Mouse (Mus musculus): ENCODE results near the gene Rmdn3. TPM values are rescaled to one million over a fixed set of nuclear protein-coding genes. Genes with fewer than 3 reads are reported as not detected.

Gene Rmdn3
- polyA plus RNA-seq, 1 experiment, result 9.2 TPM

DNA sequence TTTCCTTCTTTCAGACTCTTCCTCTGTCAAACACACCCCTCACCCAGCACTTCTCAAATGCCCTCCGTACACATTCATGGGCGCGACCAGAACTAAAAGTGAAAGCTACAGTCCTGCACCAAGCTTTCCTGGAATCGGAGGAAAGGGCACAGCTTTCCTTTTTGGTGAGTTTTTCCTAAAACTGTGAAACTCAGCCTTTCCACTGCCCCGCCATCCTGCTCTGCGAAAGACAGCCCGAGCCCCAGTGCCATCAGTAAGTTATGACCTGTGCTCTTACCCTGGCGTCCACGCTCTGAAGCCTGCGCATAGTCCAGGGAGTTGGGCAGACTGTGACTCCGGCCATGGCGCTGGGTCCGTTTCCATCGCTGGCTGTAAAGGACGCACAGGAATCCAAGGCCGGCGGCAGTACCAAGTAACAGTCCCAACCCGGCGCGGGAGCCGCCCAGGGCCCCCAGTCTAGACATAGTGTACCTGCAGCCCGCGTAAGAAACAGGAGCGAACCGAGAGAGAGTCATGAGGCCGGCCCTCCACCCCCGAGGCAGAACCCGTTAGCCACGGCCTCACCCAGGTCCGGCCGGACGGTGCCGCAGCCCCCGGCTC is 653 bp downstream of the Rmdn3 start:
- Histone ChIP-seq H3K4me1 (ENCODE audit: control insufficient read depth, insufficient read depth, low read length) (peaks cover 2% of the 10 kb centered on the region; the same call in 1 of the 2 replicates), H3K27ac (ENCODE audit: control insufficient read depth, insufficient read depth, low read depth, low read length) (peak overlapping the region; percentile 74; the same call in 1 of the 2 replicates), H3K4me3 (ENCODE audit: control insufficient read depth, low read depth, low read length) (peak overlapping the region; percentile 98), H3K36me3 (ENCODE audit: control insufficient read depth, insufficient read depth, low read length) (peaks cover 2% of the 10 kb centered on the region; the same call in 1 of the 2 replicates), H3K27me3 (ENCODE audit: control insufficient read depth, insufficient read depth, low read length) (no peaks in the 10 kb centered on the region)
- no peak for TF ChIP-seq CTCF (IDR thresholded peaks at IDR 0.05; ENCODE audit: control insufficient read depth, insufficient read depth, insufficient replicate concordance, low read depth, low read length)
- no peak for TF ChIP-seq POLR2A (IDR thresholded peaks at IDR 0.05; ENCODE audit: control insufficient read depth, low read depth, low read length)

DNA sequence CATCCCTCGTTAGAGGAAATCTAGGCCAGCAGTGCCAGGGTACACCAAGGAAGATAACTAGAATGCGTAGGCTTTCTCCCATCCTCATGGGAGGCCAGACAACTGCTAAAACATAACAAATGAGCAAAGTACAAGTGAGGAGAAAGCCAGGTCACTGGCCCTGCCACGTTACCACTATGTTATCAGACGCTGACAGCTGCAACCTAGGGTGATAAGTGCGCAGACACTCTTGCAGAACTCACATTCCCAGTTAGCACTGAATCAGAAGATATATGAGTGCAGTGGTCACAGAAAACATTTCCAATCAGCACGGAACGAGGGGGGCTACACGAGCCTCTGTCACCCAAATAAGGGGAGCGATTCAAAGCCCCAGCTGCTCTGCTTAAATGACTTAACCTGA is 1.4 kb downstream of the Rmdn3 start:
- Histone ChIP-seq H3K27me3 (ENCODE audit: control insufficient read depth, insufficient read depth, low read length) (no peaks in the 10 kb centered on the region), H3K27ac (ENCODE audit: control insufficient read depth, insufficient read depth, low read depth, low read length) (no peak overlapping the region), H3K4me1 (ENCODE audit: control insufficient read depth, insufficient read depth, low read length) (peaks cover 2% of the 10 kb centered on the region; the same call in 1 of the 2 replicates), H3K4me3 (ENCODE audit: control insufficient read depth, low read depth, low read length) (peak overlapping the region; percentile 34), H3K36me3 (ENCODE audit: control insufficient read depth, insufficient read depth, low read length) (peaks cover 2% of the 10 kb centered on the region; the same call in 1 of the 2 replicates)
- TF ChIP-seq POLR2A (IDR thresholded peaks at IDR 0.05; ENCODE audit: control insufficient read depth, low read depth, low read length) (no peak), CTCF (IDR thresholded peaks at IDR 0.05; ENCODE audit: control insufficient read depth, insufficient read depth, insufficient replicate concordance, low read depth, low read length) (no peak)

DNA sequence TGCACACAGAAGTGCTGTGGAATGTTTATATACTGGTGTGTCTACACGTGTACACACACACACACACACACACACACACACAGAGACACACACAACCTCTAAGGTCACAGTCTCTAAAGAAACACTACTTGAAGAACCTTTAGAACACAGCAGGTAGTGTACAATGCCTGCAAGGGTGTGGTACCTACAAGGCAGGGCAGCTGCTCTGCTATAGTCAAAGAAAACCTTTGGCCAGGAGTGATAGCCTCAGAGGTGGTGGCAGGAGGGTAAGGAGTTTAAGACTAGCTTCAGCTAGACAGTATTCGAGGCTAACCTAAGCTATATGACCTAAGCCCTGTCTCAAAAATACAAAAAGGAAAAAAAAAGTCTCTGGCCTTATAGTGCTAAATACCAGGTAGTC is 2.2 kb downstream of the Rmdn3 start:
- TF ChIP-seq POLR2A (IDR thresholded peaks at IDR 0.05; ENCODE audit: control insufficient read depth, low read depth, low read length), result no peak
- no peak for TF ChIP-seq CTCF (IDR thresholded peaks at IDR 0.05; ENCODE audit: control insufficient read depth, insufficient read depth, insufficient replicate concordance, low read depth, low read length)
- H3K27ac ChIP-seq (ENCODE audit: control insufficient read depth, insufficient read depth, low read depth, low read length), result no peak overlapping the region
- peaks cover 2% of the 10 kb centered on the region; the same call in 1 of the 2 replicates for H3K36me3 ChIP-seq (ENCODE audit: control insufficient read depth, insufficient read depth, low read length)
- H3K4me1 ChIP-seq (ENCODE audit: control insufficient read depth, insufficient read depth, low read length), result peaks cover 2% of the 10 kb centered on the region; the same call in 1 of the 2 replicates
- H3K4me3 ChIP-seq (ENCODE audit: control insufficient read depth, low read depth, low read length), result no peak overlapping the region
- H3K27me3 ChIP-seq (ENCODE audit: control insufficient read depth, insufficient read depth, low read length), result no peaks in the 10 kb centered on the region

DNA sequence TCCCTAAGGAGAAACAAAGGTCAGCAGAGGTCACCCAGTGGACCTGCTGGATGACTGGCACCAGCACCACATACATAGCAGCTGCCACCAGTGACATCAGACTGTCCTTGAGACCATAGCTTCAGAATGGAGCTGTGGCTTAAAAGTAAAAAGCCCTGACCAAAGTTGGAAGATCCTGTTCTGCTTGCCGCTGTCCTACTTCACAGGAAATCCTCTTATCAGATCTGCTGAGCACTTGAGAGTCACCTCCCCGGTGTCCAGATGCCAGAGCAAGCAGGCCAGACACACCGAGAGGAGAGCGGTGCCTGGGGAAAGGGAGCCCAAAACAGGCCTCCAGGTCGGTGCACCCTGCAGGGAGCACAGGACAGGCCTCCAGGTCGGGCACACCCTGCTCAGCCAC is 4.6 kb downstream of the Rmdn3 start:
- peaks cover 5% of the 10 kb centered on the region for H3K36me3 ChIP-seq (ENCODE audit: control insufficient read depth, insufficient read depth, low read length)
- TF ChIP-seq CTCF (IDR thresholded peaks at IDR 0.05; ENCODE audit: control insufficient read depth, insufficient read depth, insufficient replicate concordance, low read depth, low read length) (no peak), POLR2A (IDR thresholded peaks at IDR 0.05; ENCODE audit: control insufficient read depth, low read depth, low read length) (no peak)

DNA sequence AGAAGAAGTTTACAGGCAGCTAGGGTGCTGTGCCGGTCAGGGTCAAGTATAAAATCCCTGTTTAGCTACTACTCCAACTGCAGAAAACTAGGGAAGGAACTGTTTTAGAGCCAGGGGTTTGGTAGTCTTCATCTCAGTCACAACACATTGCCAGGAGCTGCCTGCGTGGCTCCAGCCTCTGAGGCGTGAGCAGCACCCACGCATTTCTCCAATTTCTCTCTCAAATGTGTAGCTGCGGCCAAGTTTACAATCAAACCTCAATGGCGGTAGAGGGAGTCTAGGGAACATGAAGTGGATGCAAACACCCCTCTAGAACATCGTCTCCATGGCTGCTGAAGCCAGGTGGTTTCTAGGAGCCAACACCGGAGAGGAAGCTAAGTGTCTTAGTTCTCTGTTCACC is 9.1 kb downstream of the Rmdn3 start:
- Histone ChIP-seq H3K27ac (ENCODE audit: control insufficient read depth, insufficient read depth, low read depth, low read length) (no peak overlapping the region), H3K4me1 (ENCODE audit: control insufficient read depth, insufficient read depth, low read length) (no peaks in the 10 kb centered on the region), H3K4me3 (ENCODE audit: control insufficient read depth, low read depth, low read length) (no peak overlapping the region), H3K36me3 (ENCODE audit: control insufficient read depth, insufficient read depth, low read length) (peaks cover 12% of the 10 kb centered on the region), H3K27me3 (ENCODE audit: control insufficient read depth, insufficient read depth, low read length) (no peaks in the 10 kb centered on the region)
- no peak for TF ChIP-seq CTCF (IDR thresholded peaks at IDR 0.05; ENCODE audit: control insufficient read depth, insufficient read depth, insufficient replicate concordance, low read depth, low read length)
- TF ChIP-seq POLR2A (IDR thresholded peaks at IDR 0.05; ENCODE audit: control insufficient read depth, low read depth, low read length), result no peak

More for the DNA sequence above, 4.6 kb downstream of the Rmdn3 start:
- peaks cover 2% of the 10 kb centered on the region; the same call in 1 of the 2 replicates for H3K4me1 ChIP-seq (ENCODE audit: control insufficient read depth, insufficient read depth, low read length)
- no peaks in the 10 kb centered on the region for H3K27me3 ChIP-seq (ENCODE audit: control insufficient read depth, insufficient read depth, low read length)
- no peak overlapping the region for H3K4me3 ChIP-seq (ENCODE audit: control insufficient read depth, low read depth, low read length)
- no peak overlapping the region for H3K27ac ChIP-seq (ENCODE audit: control insufficient read depth, insufficient read depth, low read depth, low read length)

DNA sequence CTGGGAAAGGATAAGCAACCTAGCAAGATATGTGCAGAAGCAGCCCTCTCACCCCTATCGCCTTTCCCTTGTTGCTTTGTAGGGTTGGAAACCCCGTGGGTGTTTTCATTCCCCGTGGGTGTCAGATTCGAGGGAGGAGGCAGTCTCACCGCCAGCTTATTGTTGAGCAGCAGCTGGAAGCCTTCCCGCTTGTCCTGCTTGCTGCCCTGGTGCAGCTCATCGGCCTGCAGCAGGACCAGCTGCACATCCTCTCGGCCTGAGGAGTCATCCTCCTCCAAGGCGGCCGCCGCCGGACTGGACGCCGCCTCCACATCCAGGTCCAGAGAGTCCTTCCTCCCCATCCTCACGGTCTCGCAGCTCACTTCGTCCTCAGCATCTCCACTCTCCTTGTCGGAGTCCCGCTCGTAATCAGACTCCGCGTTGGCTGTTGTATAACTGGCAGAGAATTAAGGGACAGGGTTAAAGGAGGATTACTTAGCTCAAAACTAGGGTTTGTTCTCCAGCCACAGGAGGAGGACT is 9.6 kb downstream of the Rmdn3 start:
- TF ChIP-seq CTCF (IDR thresholded peaks at IDR 0.05; ENCODE audit: control insufficient read depth, insufficient read depth, insufficient replicate concordance, low read depth, low read length) (no peak), POLR2A (IDR thresholded peaks at IDR 0.05; ENCODE audit: control insufficient read depth, low read depth, low read length) (no peak)
- H3K4me1 ChIP-seq (ENCODE audit: control insufficient read depth, insufficient read depth, low read length), result no peaks in the 10 kb centered on the region
- no peak overlapping the region for H3K27ac ChIP-seq (ENCODE audit: control insufficient read depth, insufficient read depth, low read depth, low read length)
- H3K27me3 ChIP-seq (ENCODE audit: control insufficient read depth, insufficient read depth, low read length), result no peaks in the 10 kb centered on the region
- peaks cover 12% of the 10 kb centered on the region for H3K36me3 ChIP-seq (ENCODE audit: control insufficient read depth, insufficient read depth, low read length)
- no peak overlapping the region for H3K4me3 ChIP-seq (ENCODE audit: control insufficient read depth, low read depth, low read length)

DNA sequence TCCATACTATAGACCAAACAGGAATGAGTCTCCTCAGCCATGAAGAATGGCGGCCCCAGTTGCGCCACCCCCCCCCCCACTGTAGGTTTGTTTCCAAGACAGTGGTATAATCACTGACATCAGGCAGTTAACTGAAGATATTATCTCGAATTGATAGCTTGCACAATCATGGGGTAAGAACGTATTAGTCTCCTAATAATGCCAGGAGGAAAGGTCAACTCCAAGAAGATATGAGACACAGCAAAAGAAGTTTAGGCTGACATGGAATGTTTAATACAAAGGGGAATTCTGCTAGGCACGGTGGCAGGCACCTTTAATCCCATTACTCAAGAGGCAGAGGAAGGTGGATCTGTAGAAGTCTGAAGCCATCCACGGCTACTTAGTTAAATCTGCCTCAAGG is 10.4 kb downstream of the Rmdn3 start:
- H3K27me3 ChIP-seq (ENCODE audit: control insufficient read depth, insufficient read depth, low read length), result no peaks in the 10 kb centered on the region
- H3K36me3 ChIP-seq (ENCODE audit: control insufficient read depth, insufficient read depth, low read length), result peaks cover 12% of the 10 kb centered on the region
- H3K4me1 ChIP-seq (ENCODE audit: control insufficient read depth, insufficient read depth, low read length), result no peaks in the 10 kb centered on the region
- H3K27ac ChIP-seq (ENCODE audit: control insufficient read depth, insufficient read depth, low read depth, low read length), result no peak overlapping the region
- H3K4me3 ChIP-seq (ENCODE audit: control insufficient read depth, low read depth, low read length), result no peak overlapping the region
- TF ChIP-seq POLR2A (IDR thresholded peaks at IDR 0.05; ENCODE audit: control insufficient read depth, low read depth, low read length) (no peak), CTCF (IDR thresholded peaks at IDR 0.05; ENCODE audit: control insufficient read depth, insufficient read depth, insufficient replicate concordance, low read depth, low read length) (no peak)
